Mouse (Mus musculus): ENCODE results near the gene Lysmd2. TPM values are rescaled to one million over a fixed set of nuclear protein-coding genes. Genes with fewer than 3 reads are reported as not detected.

Lysmd2 gene
- polyA plus RNA-seq, 1 experiment from 2014 or later, result 31.5 TPM

- WGBS, result 70% methylated on average over 3 of the region's 3 CpGs
Measured at GRCm38 (mm10) chr9:75621428-75621827, 4.1 kb upstream of the Lysmd2 start.

GRCm38 (mm10) chr9:75624983-75625555 lies 472 bp upstream of the Lysmd2 start:
- Histone ChIP-seq H3K27ac (ENCODE audit: low read length) (peak overlapping the region; percentile 84), H3K4me3 (ENCODE audit: low read length) (peak overlapping the region; percentile 76), H3K36me3 (ENCODE audit: insufficient read depth, low read length) (no peaks in the 10 kb centered on the region), H3K9me3 (ENCODE audit: low read length) (no peaks in the 10 kb centered on the region), H3K9ac (replicated peaks; ENCODE audit: low read length) (peak overlapping the region; percentile 93), H3K4me2 (replicated peaks; ENCODE audit: low read depth, low read length) (peak overlapping the region; percentile 87), H3K4me1 (ENCODE audit: insufficient read depth, low read length) (no peaks in the 10 kb centered on the region; the same call in 1 of the 2 replicates), H3K27me3 (ENCODE audit: insufficient read depth, low read length) (no peaks in the 10 kb centered on the region)
- no peak; the same call in none of the 2 replicates for ATAC-seq (ENCODE audit: low FRiP score, low TSS enrichment)
- 16% methylated on average over 18 of the region's 18 CpGs for WGBS

More at GRCm38 (mm10) chr9:75621428-75621827, 4.1 kb upstream of the Lysmd2 start:
- Histone ChIP-seq H3K4me3 (ENCODE audit: low read length) (no peak overlapping the region), H3K9ac (replicated peaks; ENCODE audit: low read length) (no peak overlapping the region), H3K36me3 (ENCODE audit: insufficient read depth, low read length) (no peaks in the 10 kb centered on the region), H3K4me1 (ENCODE audit: insufficient read depth, low read length) (no peaks in the 10 kb centered on the region; the same call in 1 of the 2 replicates), H3K4me2 (replicated peaks; ENCODE audit: low read depth, low read length) (no peak overlapping the region), H3K27ac (ENCODE audit: low read length) (no peak overlapping the region), H3K27me3 (ENCODE audit: insufficient read depth, low read length) (no peaks in the 10 kb centered on the region), H3K9me3 (ENCODE audit: low read length) (no peaks in the 10 kb centered on the region)
- ATAC-seq (ENCODE audit: low FRiP score, low TSS enrichment), result no peak

GRCm38 (mm10) chr9:75626308-75626604 lies 715 bp downstream of the Lysmd2 start:
- no peaks in the 10 kb centered on the region for H3K9me3 ChIP-seq (ENCODE audit: low read length)
- H3K36me3 ChIP-seq (ENCODE audit: insufficient read depth, low read length), result no peaks in the 10 kb centered on the region
- H3K4me3 ChIP-seq (ENCODE audit: low read length), result peak overlapping the region; percentile 76
- peak overlapping the region; percentile 84 for H3K27ac ChIP-seq (ENCODE audit: low read length)
- H3K27me3 ChIP-seq (ENCODE audit: insufficient read depth, low read length), result no peaks in the 10 kb centered on the region
- no peaks in the 10 kb centered on the region; the same call in 1 of the 2 replicates for H3K4me1 ChIP-seq (ENCODE audit: insufficient read depth, low read length)
- no peak for ATAC-seq (ENCODE audit: low FRiP score, low TSS enrichment)
- under 1% methylated on average over 14 of the region's 14 CpGs for WGBS
- peak overlapping the region; percentile 87 for H3K4me2 ChIP-seq (replicated peaks; ENCODE audit: low read depth, low read length)
- H3K9ac ChIP-seq (replicated peaks; ENCODE audit: low read length), result peak overlapping the region; percentile 93

GRCm38 (mm10) chr9:75630823-75631454 lies 5.4 kb downstream of the Lysmd2 start:
- Histone ChIP-seq H3K9me3 (ENCODE audit: low read length) (no peaks in the 10 kb centered on the region), H3K36me3 (ENCODE audit: insufficient read depth, low read length) (no peaks in the 10 kb centered on the region), H3K4me3 (ENCODE audit: low read length) (no peak overlapping the region), H3K4me1 (ENCODE audit: insufficient read depth, low read length) (no peaks in the 10 kb centered on the region; the same call in 1 of the 2 replicates), H3K27me3 (ENCODE audit: insufficient read depth, low read length) (no peaks in the 10 kb centered on the region), H3K9ac (replicated peaks; ENCODE audit: low read length) (no peak overlapping the region), H3K4me2 (replicated peaks; ENCODE audit: low read depth, low read length) (no peak overlapping the region), H3K27ac (ENCODE audit: low read length) (no peak overlapping the region)
- no peak for ATAC-seq (ENCODE audit: low FRiP score, low TSS enrichment)
- WGBS, result 82% methylated on average over 8 of the region's 8 CpGs

- H3K27ac ChIP-seq (ENCODE audit: low read length), result no peak overlapping the region
- WGBS, result 52% methylated on average over 10 of the region's 10 CpGs
- H3K9ac ChIP-seq (replicated peaks; ENCODE audit: low read length), result no peak overlapping the region
- no peak overlapping the region for H3K4me3 ChIP-seq (ENCODE audit: low read length)
- no peak for ATAC-seq (ENCODE audit: low FRiP score, low TSS enrichment)
- H3K4me2 ChIP-seq (replicated peaks; ENCODE audit: low read depth, low read length), result no peak overlapping the region
- H3K4me1 ChIP-seq (ENCODE audit: insufficient read depth, low read length), result no peaks in the 10 kb centered on the region
- H3K27me3 ChIP-seq (ENCODE audit: insufficient read depth, low read length), result no peaks in the 10 kb centered on the region
- no peaks in the 10 kb centered on the region for H3K36me3 ChIP-seq (ENCODE audit: insufficient read depth, low read length)
- H3K9me3 ChIP-seq (ENCODE audit: low read length), result no peaks in the 10 kb centered on the region
Measured at GRCm38 (mm10) chr9:75632111-75632510, 6.6 kb downstream of the Lysmd2 start.

- no peaks in the 10 kb centered on the region for H3K9me3 ChIP-seq (ENCODE audit: low read length)
- no peak overlapping the region for H3K27ac ChIP-seq (ENCODE audit: low read length)
- H3K36me3 ChIP-seq (ENCODE audit: insufficient read depth, low read length), result peaks cover 3% of the 10 kb centered on the region; the same call in 1 of the 2 replicates
- WGBS, result 72% methylated on average over 1 of the region's 1 CpGs
- H3K4me3 ChIP-seq (ENCODE audit: low read length), result no peak overlapping the region
- H3K4me2 ChIP-seq (replicated peaks; ENCODE audit: low read depth, low read length), result no peak overlapping the region
- no peak for ATAC-seq (ENCODE audit: low FRiP score, low TSS enrichment)
- no peaks in the 10 kb centered on the region for H3K27me3 ChIP-seq (ENCODE audit: insufficient read depth, low read length)
- no peak overlapping the region for H3K9ac ChIP-seq (replicated peaks; ENCODE audit: low read length)
- no peaks in the 10 kb centered on the region for H3K4me1 ChIP-seq (ENCODE audit: insufficient read depth, low read length)
Measured at GRCm38 (mm10) chr9:75632902-75633301, 7.4 kb downstream of the Lysmd2 start.

GRCm38 (mm10) chr9:75633603-75634002 lies 8.1 kb downstream of the Lysmd2 start:
- Histone ChIP-seq H3K4me2 (replicated peaks; ENCODE audit: low read depth, low read length) (no peak overlapping the region), H3K4me3 (ENCODE audit: low read length) (no peak overlapping the region), H3K27ac (ENCODE audit: low read length) (no peak overlapping the region), H3K36me3 (ENCODE audit: insufficient read depth, low read length) (peaks cover 4% of the 10 kb centered on the region; the same call in 1 of the 2 replicates), H3K4me1 (ENCODE audit: insufficient read depth, low read length) (no peaks in the 10 kb centered on the region), H3K9ac (replicated peaks; ENCODE audit: low read length) (no peak overlapping the region), H3K27me3 (ENCODE audit: insufficient read depth, low read length) (no peaks in the 10 kb centered on the region), H3K9me3 (ENCODE audit: low read length) (no peaks in the 10 kb centered on the region)
- 75% methylated on average over 8 of the region's 8 CpGs for WGBS
- no peak for ATAC-seq (ENCODE audit: low FRiP score, low TSS enrichment)

- Histone ChIP-seq H3K36me3 (ENCODE audit: insufficient read depth, low read length) (peaks cover 4% of the 10 kb centered on the region; the same call in 1 of the 2 replicates), H3K9ac (replicated peaks; ENCODE audit: low read length) (no peak overlapping the region), H3K4me2 (replicated peaks; ENCODE audit: low read depth, low read length) (no peak overlapping the region), H3K27me3 (ENCODE audit: insufficient read depth, low read length) (no peaks in the 10 kb centered on the region), H3K9me3 (ENCODE audit: low read length) (no peaks in the 10 kb centered on the region), H3K4me3 (ENCODE audit: low read length) (no peak overlapping the region), H3K27ac (ENCODE audit: low read length) (no peak overlapping the region), H3K4me1 (ENCODE audit: insufficient read depth, low read length) (no peaks in the 10 kb centered on the region)
- ATAC-seq (ENCODE audit: low FRiP score, low TSS enrichment), result no peak
- 92% methylated on average over 4 of the region's 4 CpGs for WGBS
Measured at GRCm38 (mm10) chr9:75634226-75634625, 8.7 kb downstream of the Lysmd2 start.

GRCm38 (mm10) chr9:75645405-75645804 lies 19.9 kb downstream of the Lysmd2 start:
- ATAC-seq (ENCODE audit: low FRiP score, low TSS enrichment), result no peak
- 0 out of 2 replicates have a peak, but pooled peaks cover 4% of the 10 kb centered on the region for H3K4me1 ChIP-seq (ENCODE audit: insufficient read depth, low read length)
- no peak overlapping the region for H3K4me2 ChIP-seq (replicated peaks; ENCODE audit: low read depth, low read length)
- 25% methylated on average over 3 of the region's 3 CpGs for WGBS
- no peaks in the 10 kb centered on the region for H3K27me3 ChIP-seq (ENCODE audit: insufficient read depth, low read length)
- 0 out of 2 replicates have a peak, but pooled peaks cover 2% of the 10 kb centered on the region for H3K9me3 ChIP-seq (ENCODE audit: low read length)
- no peak overlapping the region for H3K4me3 ChIP-seq (ENCODE audit: low read length)
- H3K36me3 ChIP-seq (ENCODE audit: insufficient read depth, low read length), result no peaks in the 10 kb centered on the region; the same call in 1 of the 2 replicates
- H3K27ac ChIP-seq (ENCODE audit: low read length), result no peak overlapping the region
- H3K9ac ChIP-seq (replicated peaks; ENCODE audit: low read length), result no peak overlapping the region
